Mouse (Mus musculus) heart, adult 8-10 months (tissue): ENCODE data around the gene B230307C23Rik. TPM values are rescaled to one million over a fixed set of nuclear protein-coding genes. Genes with fewer than 3 reads are reported as not detected.
"Not testable (repeated sequence)": the region's sequence is repeated elsewhere in the genome, so short reads cannot be mapped to it uniquely, and the experiment has no call there.

Source experiments
- DNase-seq: peaks from one replicate; pipeline ENCODE4 v3.0.0; 2022; ENCODE audit warnings: low spot score
- total RNA-seq, 4 experiments: library from RNA; stranded (reverse); gene quantifications; 2 replicates each; pipeline ENCODE4 v1.2.4; 2022

The B230307C23Rik gene
- 1 to 10 TPM; 2.7 to 7.8 (median 3.7) TPM for total RNA-seq

GRCm38 (mm10) chr16:97996616-97997382 is at the start of gene B230307C23Rik:
TSS of gene B230307C23Rik (plus strand) at chr16:97997315.
- peak; percentile 91 for DNase-seq

GRCm38 (mm10) chr16:97948836-97949235 is 48.3 kb upstream of the B230307C23Rik start:
- no peak for DNase-seq

GRCm38 (mm10) chr16:97950061-97950460 is 47.1 kb upstream of the B230307C23Rik start:
- DNase-seq = no peak

GRCm38 (mm10) chr16:97952371-97952770 is 44.7 kb upstream of the B230307C23Rik start:
- DNase-seq = no peak

GRCm38 (mm10) chr16:97952801-97953200 is 44.3 kb upstream of the B230307C23Rik start:
- no peak for DNase-seq

GRCm38 (mm10) chr16:97953300-97953699 is 43.8 kb upstream of the B230307C23Rik start:
- DNase-seq = no peak

GRCm38 (mm10) chr16:97956011-97956410 is 41.1 kb upstream of the B230307C23Rik start:
- no peak for DNase-seq

GRCm38 (mm10) chr16:97957626-97958025 is 39.5 kb upstream of the B230307C23Rik start:
- DNase-seq = peak; percentile 31

GRCm38 (mm10) chr16:97958401-97958973 is 38.6 kb upstream of the B230307C23Rik start:
- DNase-seq = no peak

GRCm38 (mm10) chr16:97960348-97960747 is 36.8 kb upstream of the B230307C23Rik start:
- DNase-seq = no peak

- peak; percentile 13 for DNase-seq
Measured at GRCm38 (mm10) chr16:97961381-97962150, 35.5 kb upstream of the B230307C23Rik start.

- peak; percentile 96 for DNase-seq
Measured at GRCm38 (mm10) chr16:97962151-97962948, 34.8 kb upstream of the B230307C23Rik start, which contains the start of the genes C2cd2 and Zbtb21. TSS of gene C2cd2 (minus strand) at chr16:97962598. TSS of gene Zbtb21 (minus strand) at chr16:97962622.

GRCm38 (mm10) chr16:97963956-97964540 is 33.1 kb upstream of the B230307C23Rik start:
- DNase-seq = no peak

GRCm38 (mm10) chr16:97977277-97977676 is 19.8 kb upstream of the B230307C23Rik start:
- no peak for DNase-seq

- DNase-seq = no peak
Measured at GRCm38 (mm10) chr16:97977722-97978121, 19.4 kb upstream of the B230307C23Rik start.

- no peak for DNase-seq
Measured at GRCm38 (mm10) chr16:97981362-97981761, 15.8 kb upstream of the B230307C23Rik start.

GRCm38 (mm10) chr16:97984589-97984988 is 12.5 kb upstream of the B230307C23Rik start:
- DNase-seq = no peak

- DNase-seq = no peak
Measured at GRCm38 (mm10) chr16:97991517-97991916, 5.6 kb upstream of the B230307C23Rik start.

- not testable (repeated sequence) for DNase-seq
Measured at GRCm38 (mm10) chr16:97992477-97992876, 4.6 kb upstream of the B230307C23Rik start.

GRCm38 (mm10) chr16:97995849-97996615 is 1.1 kb upstream of the B230307C23Rik start:
- DNase-seq = peak; percentile 66
